Mouse (Mus musculus): ENCODE data around the gene Mad1l1.

Gene Mad1l1

GRCm38 (mm10) chr5:140055431-140055830 is 265.9 kb downstream of the Mad1l1 start:
- no peak for DNase-seq (ENCODE audit: low spot score in 2 of 2)

GRCm38 (mm10) chr5:140053626-140054025 is 267.7 kb downstream of the Mad1l1 start:
- DNase-seq (ENCODE audit: low spot score in 2 of 2) = peak in 1 of 2 experiments; percentile 53

- no peak for DNase-seq (ENCODE audit: low spot score in 2 of 2)
Observed at GRCm38 (mm10) chr5:140052405-140052804, 268.9 kb downstream of the Mad1l1 start.

- no peak for DNase-seq (ENCODE audit: low spot score in 2 of 2)
Observed at GRCm38 (mm10) chr5:140045453-140045852, 275.9 kb downstream of the Mad1l1 start.

- DNase-seq (ENCODE audit: low spot score in 2 of 2) = no peak
Observed at GRCm38 (mm10) chr5:140043002-140043401, 278.4 kb downstream of the Mad1l1 start.

- no peak for DNase-seq (ENCODE audit: low spot score in 2 of 2)
Observed at GRCm38 (mm10) chr5:140042002-140042611, 279.2 kb downstream of the Mad1l1 start.

- no peak for DNase-seq (ENCODE audit: low spot score in 2 of 2)
Observed at GRCm38 (mm10) chr5:140041055-140041454, 280.3 kb downstream of the Mad1l1 start.

- no peak for DNase-seq (ENCODE audit: low spot score in 2 of 2)
Observed at GRCm38 (mm10) chr5:140037587-140038233, 283.6 kb downstream of the Mad1l1 start.

GRCm38 (mm10) chr5:140035641-140036040 is 285.7 kb downstream of the Mad1l1 start:
- DNase-seq (ENCODE audit: low spot score in 2 of 2) = no peak

GRCm38 (mm10) chr5:140035025-140035330 is 286.4 kb downstream of the Mad1l1 start:
- no peak for DNase-seq (ENCODE audit: low spot score in 2 of 2)

GRCm38 (mm10) chr5:140034300-140035024 is 286.9 kb downstream of the Mad1l1 start:
- no peak for DNase-seq (ENCODE audit: low spot score in 2 of 2)

- DNase-seq (ENCODE audit: low spot score in 2 of 2) = no peak
Observed at GRCm38 (mm10) chr5:140026366-140026765, 295.0 kb downstream of the Mad1l1 start.

GRCm38 (mm10) chr5:140025301-140025700 is 296.1 kb downstream of the Mad1l1 start:
- no peak for DNase-seq (ENCODE audit: low spot score in 2 of 2)

- peak; percentile 19 to 32 for DNase-seq (ENCODE audit: low spot score in 2 of 2)
Observed at GRCm38 (mm10) chr5:140023941-140024500, 297.3 kb downstream of the Mad1l1 start.

- no peak for DNase-seq (ENCODE audit: low spot score in 2 of 2)
Observed at GRCm38 (mm10) chr5:140022861-140023260, 298.5 kb downstream of the Mad1l1 start.

GRCm38 (mm10) chr5:140021755-140022154 is 299.6 kb downstream of the Mad1l1 start:
- peak in 1 of 2 experiments; percentile 29 for DNase-seq (ENCODE audit: low spot score in 2 of 2)

GRCm38 (mm10) chr5:140019616-140020015 is 301.7 kb downstream of the Mad1l1 start:
- no peak for DNase-seq (ENCODE audit: low spot score in 2 of 2)

- no peak for DNase-seq (ENCODE audit: low spot score in 2 of 2)
Observed at GRCm38 (mm10) chr5:140018780-140019179, 302.6 kb downstream of the Mad1l1 start.

GRCm38 (mm10) chr5:140016896-140017295 is 304.5 kb downstream of the Mad1l1 start:
- no peak for DNase-seq (ENCODE audit: low spot score in 2 of 2)

GRCm38 (mm10) chr5:140013652-140014051 is 307.7 kb downstream of the Mad1l1 start:
- DNase-seq (ENCODE audit: low spot score in 2 of 2) = no peak

GRCm38 (mm10) chr5:140012286-140012967 is 308.9 kb downstream of the Mad1l1 start:
- no peak for DNase-seq (ENCODE audit: low spot score in 2 of 2)

- no peak for DNase-seq (ENCODE audit: low spot score in 2 of 2)
Observed at GRCm38 (mm10) chr5:140010405-140010804, 310.9 kb downstream of the Mad1l1 start.

Measured in right cerebral cortex, postnatal 36 days (tissue).